Mouse (Mus musculus): ENCODE data around the gene Sdr42e1. TPM values are rescaled to one million over a fixed set of nuclear protein-coding genes. Genes with fewer than 3 reads are reported as not detected.
A peak's percentile ranks its signal among the peaks of the same experiment; 100 is the strongest.

The Sdr42e1 gene
- total and polyA plus RNA-seq, 3 experiments: 2.3 to 4.1 (median 3.1) TPM

DNA sequence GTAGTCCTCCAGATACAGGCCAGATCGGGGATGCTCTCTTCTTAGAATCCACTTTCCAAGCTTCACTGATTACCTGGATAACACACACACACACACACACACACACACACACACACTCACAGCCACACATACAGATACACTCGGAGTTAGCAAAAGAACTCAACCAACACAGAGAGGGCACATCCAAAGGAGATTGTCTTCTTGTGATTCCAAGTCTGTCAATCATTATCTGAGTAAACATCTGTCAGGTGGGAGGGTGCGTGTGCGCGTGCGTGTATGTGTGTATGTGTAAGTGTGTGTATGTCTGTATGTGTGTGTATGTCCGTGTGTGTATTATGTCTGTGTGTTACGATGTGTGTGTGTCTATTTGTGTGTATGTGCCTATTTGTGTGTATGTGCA, 27.8 kb upstream of the Sdr42e1 start:
- Histone ChIP-seq H3K4me1 (ENCODE audit: control insufficient read depth in 1 of 2, insufficient read depth in 2 of 2) (peaks cover 3 to 25% of the 10 kb centered on the region in 2 experiments; a peak in 3 of 4 replicates), H3K9me3 (replicated peaks; ENCODE audit: low read length) (no peaks in the 10 kb centered on the region), H3K27me3 (replicated peaks) (no peaks in the 10 kb centered on the region), H3K9ac (ENCODE audit: insufficient read depth, low read depth) (no peak overlapping the region), H3K4me2 (ENCODE audit: insufficient read depth, low read depth, poor library complexity, severe bottlenecking) (no peak overlapping the region), H3K27ac (ENCODE audit: insufficient read depth, low read depth) (no peak overlapping the region), H3K4me3 (replicated peaks in 1 of 3; ENCODE audit: low read depth in 2 of 3, low read length in 2 of 3, poor library complexity in 1 of 3) (no peak overlapping the region), H3K79me2 (replicated peaks; ENCODE audit: control insufficient read depth, extremely low read depth, insufficient read depth, poor library complexity, severe bottlenecking) (no peaks in the 10 kb centered on the region), H3K36me3 (replicated peaks in 1 of 2; ENCODE audit: control insufficient read depth in 1 of 2, insufficient read depth in 1 of 2, low read length in 1 of 2) (no peaks in the 10 kb centered on the region)
- TF ChIP-seq HCFC1 (IDR thresholded peaks at IDR 0.05; ENCODE audit: low read depth, low read length) (no peak), NRF1 (IDR thresholded peaks at IDR 0.05; ENCODE audit: low read depth, low read length) (no peak), BHLHE40 (IDR thresholded peaks at IDR 0.05; ENCODE audit: low read depth, low read length) (no peak), E2F4 (IDR thresholded peaks at IDR 0.05; ENCODE audit: insufficient replicate concordance, low read depth, low read length) (no peak), MAZ (IDR thresholded peaks at IDR 0.05; ENCODE audit: low read depth, low read length) (no peak), ZNF384 (IDR thresholded peaks at IDR 0.05; ENCODE audit: low read depth, low read length) (no peak), IRF4 (IDR thresholded peaks at IDR 0.05; ENCODE audit: low read depth, low read length) (no peak)
- dilution Hi-C loops (cut with MboI; ENCODE audit: extremely low pct_ligation_motif_present, extremely low pct_unique_long_range_greater_than_20kb, low sequenced_read_pairs): no loop called here
- in situ Hi-C loops (cut with MboI; ENCODE audit: low pct_ligation_motif_present, low pct_unique_long_range_greater_than_20kb, low sequenced_read_pairs): no loop called here
- no peak for DNase-seq (ENCODE audit: extremely low read depth)

DNA sequence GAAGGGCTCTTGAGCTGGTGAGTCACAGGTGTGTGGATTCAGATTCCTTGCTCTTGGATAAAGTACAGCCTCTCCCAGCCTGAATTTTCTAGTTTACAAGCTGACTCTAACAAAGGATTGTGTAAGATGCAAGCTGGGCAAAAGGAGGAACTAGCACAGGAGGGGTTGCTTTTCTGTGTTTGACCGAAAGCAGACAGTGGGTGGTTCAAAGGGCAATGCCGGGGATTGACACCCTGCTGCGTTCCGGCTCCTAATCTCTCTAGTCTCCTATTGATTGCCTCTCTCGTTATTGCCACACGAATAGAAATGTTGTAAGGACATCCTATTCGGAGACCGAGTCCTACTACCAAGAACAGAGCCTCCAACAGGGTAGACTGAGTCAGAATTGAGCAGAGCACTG, 27.2 kb upstream of the Sdr42e1 start:
- H3K4me1 ChIP-seq (ENCODE audit: control insufficient read depth in 1 of 2, insufficient read depth in 2 of 2): peaks cover 3 to 25% of the 10 kb centered on the region in 2 experiments; a peak in 3 of 4 replicates
- in situ Hi-C loops (cut with MboI; ENCODE audit: low pct_ligation_motif_present, low pct_unique_long_range_greater_than_20kb, low sequenced_read_pairs) (no loop called here), dilution Hi-C loops (cut with MboI; ENCODE audit: extremely low pct_ligation_motif_present, extremely low pct_unique_long_range_greater_than_20kb, low sequenced_read_pairs) (no loop called here)
- no peak overlapping the region for H3K4me2 ChIP-seq (ENCODE audit: insufficient read depth, low read depth, poor library complexity, severe bottlenecking)
- TF ChIP-seq RCOR1 (conservative IDR thresholded peaks at IDR 0.05; ENCODE audit: low read depth, low read length): no peak
- no peak for TF ChIP-seq PAX5 (IDR thresholded peaks at IDR 0.05; ENCODE audit: low read length)
- TF ChIP-seq RAD21 (IDR thresholded peaks at IDR 0.05; ENCODE audit: low read depth, low read length): no peak
- H3K27me3 ChIP-seq (replicated peaks): no peaks in the 10 kb centered on the region
- no peak overlapping the region for H3K9ac ChIP-seq (ENCODE audit: insufficient read depth, low read depth)
- H3K36me3 ChIP-seq (replicated peaks in 1 of 2; ENCODE audit: control insufficient read depth in 1 of 2, insufficient read depth in 1 of 2, low read length in 1 of 2): no peaks in the 10 kb centered on the region
- H3K79me2 ChIP-seq (replicated peaks; ENCODE audit: control insufficient read depth, extremely low read depth, insufficient read depth, poor library complexity, severe bottlenecking): no peaks in the 10 kb centered on the region
- no peaks in the 10 kb centered on the region for H3K9me3 ChIP-seq (replicated peaks; ENCODE audit: low read length)
- DNase-seq (ENCODE audit: extremely low read depth): no peak
- H3K27ac ChIP-seq (ENCODE audit: insufficient read depth, low read depth): no peak overlapping the region
- no peak overlapping the region for H3K4me3 ChIP-seq (replicated peaks in 1 of 3; ENCODE audit: low read depth in 2 of 3, low read length in 2 of 3, poor library complexity in 1 of 3)

DNA sequence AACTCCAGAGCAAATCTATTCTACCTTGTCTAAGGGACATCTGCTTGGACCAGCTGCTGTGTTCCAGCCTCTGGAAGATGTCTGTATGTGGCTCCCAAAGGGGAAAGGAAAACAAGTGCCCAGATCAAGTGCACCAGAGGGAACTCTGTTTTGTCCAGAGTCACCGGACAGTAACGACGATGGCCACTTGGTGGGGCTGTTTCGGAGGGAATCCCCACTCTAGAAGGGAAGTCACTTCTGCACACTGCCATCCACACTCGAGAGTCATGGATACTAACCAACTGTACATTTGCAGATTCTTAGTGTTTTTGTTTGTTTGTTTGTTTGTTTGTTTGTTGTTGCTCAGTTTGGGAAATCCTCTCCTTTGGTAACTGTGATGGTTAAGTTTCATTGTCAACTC, 23.8 kb upstream of the Sdr42e1 start:
- dilution Hi-C loops (cut with MboI; ENCODE audit: extremely low pct_ligation_motif_present, extremely low pct_unique_long_range_greater_than_20kb, low sequenced_read_pairs) (no loop called here), in situ Hi-C loops (cut with MboI; ENCODE audit: low pct_ligation_motif_present, low pct_unique_long_range_greater_than_20kb, low sequenced_read_pairs) (no loop called here)
- Histone ChIP-seq H3K4me1 (ENCODE audit: control insufficient read depth in 1 of 2, insufficient read depth in 2 of 2) (peaks cover 3 to 18% of the 10 kb centered on the region in 2 experiments; a peak in 3 of 4 replicates), H3K27ac (ENCODE audit: insufficient read depth, low read depth) (no peak overlapping the region), H3K4me3 (replicated peaks in 1 of 3; ENCODE audit: low read depth in 2 of 3, low read length in 2 of 3, poor library complexity in 1 of 3) (no peak overlapping the region), H3K79me2 (replicated peaks; ENCODE audit: control insufficient read depth, extremely low read depth, insufficient read depth, poor library complexity, severe bottlenecking) (no peaks in the 10 kb centered on the region), H3K36me3 (replicated peaks in 1 of 2; ENCODE audit: control insufficient read depth in 1 of 2, insufficient read depth in 1 of 2, low read length in 1 of 2) (no peaks in the 10 kb centered on the region), H3K27me3 (replicated peaks) (no peaks in the 10 kb centered on the region), H3K9me3 (replicated peaks; ENCODE audit: low read length) (no peaks in the 10 kb centered on the region), H3K9ac (ENCODE audit: insufficient read depth, low read depth) (no peak overlapping the region), H3K4me2 (ENCODE audit: insufficient read depth, low read depth, poor library complexity, severe bottlenecking) (no peak overlapping the region)
- TF ChIP-seq CTCF (conservative IDR thresholded peaks at IDR 0.05 in 1 of 2, IDR thresholded peaks at IDR 0.05 in 1 of 2; ENCODE audit: low read depth in 2 of 2, low read length in 2 of 2) (peak; percentile 28 to 69; a peak in 3 of 4 replicates), NRF1 (IDR thresholded peaks at IDR 0.05; ENCODE audit: low read depth, low read length) (no peak), USF2 (conservative IDR thresholded peaks at IDR 0.05; ENCODE audit: low read depth, low read length) (no peak), POLR2AphosphoS2 (IDR thresholded peaks at IDR 0.05; ENCODE audit: low read depth, low read length) (no peak), ZC3H11A (IDR thresholded peaks at IDR 0.05; ENCODE audit: low read depth, low read length) (no peak), SMC3 (IDR thresholded peaks at IDR 0.05; ENCODE audit: low read depth, low read length) (peak; percentile 46), BHLHE40 (IDR thresholded peaks at IDR 0.05; ENCODE audit: low read depth, low read length) (no peak), RAD21 (IDR thresholded peaks at IDR 0.05; ENCODE audit: low read depth, low read length) (peak; percentile 55), CHD1 (IDR thresholded peaks at IDR 0.05; ENCODE audit: low read depth, low read length) (no peak)
- peak; percentile 22 for DNase-seq (ENCODE audit: extremely low read depth)

All from CH12.LX (cell line).